ENCODE assay signal across 9 mouse cellular contexts in genomic region chr4:46665371-46665774, GRCm38 (mm10). TPM values are rescaled to one million over a fixed set of nuclear protein-coding genes. Genes with fewer than 3 reads are reported as not detected.
DNase-seq lines count a peak whose midpoint lies in the region; ATAC-seq and TF ChIP-seq lines count a peak whose summit lies in the region.
"Had no signal": no experiment of that assay in that cellular context is flagged by ENCODE, and none has a peak within 500 bp of the region (broad histone marks: within the 10 kb centered on the region; RNA-seq: fewer than 3 reads in every experiment).

No protein-coding gene starts in this region.

- H3K4me1 ChIP-seq in heart, embryonic 12.5 days (replicated peaks): peaks cover 37% of the 10 kb centered on the region
- H3K4me1 ChIP-seq in limb, embryonic 14.5 days (ENCODE audit: control insufficient read depth, insufficient read depth, low read length): peaks cover 9% of the 10 kb centered on the region

- peak overlapping the region; percentile 36 for H3K4me2 ChIP-seq in heart, embryonic 12.5 days
- peak overlapping the region; percentile 74; the same call in 1 of the 2 replicates for H3K4me2 ChIP-seq in limb, embryonic 14.5 days (replicated peaks; ENCODE audit: low read depth, low read length, severe bottlenecking)

- no peak for TF ChIP-seq POLR2A in limb, embryonic 14.5 days (IDR thresholded peaks at IDR 0.05; ENCODE audit: borderline replicate concordance, extremely low read depth, insufficient read depth, insufficient read length)

- intact Hi-C loops in heart, postnatal 36 days (cut with DNase I): no loop called here

- no peak for ATAC-seq in heart, embryonic 12.5 days (ENCODE audit: insufficient number of reproducible peaks, low FRiP score)
- no peak for ATAC-seq in limb, embryonic 14.5 days (ENCODE audit: low FRiP score, low read depth)

- WGBS in heart, embryonic 12.5 days: 5% methylated on average over 8 of the region's 8 CpGs
- 1% methylated on average over 5 of the region's 8 CpGs for WGBS in limb, embryonic 14.5 days

- H3K9ac ChIP-seq in heart, embryonic 12.5 days: no peak overlapping the region
- no peak overlapping the region for H3K9ac ChIP-seq in limb, embryonic 14.5 days (ENCODE audit: low read depth, low read length, severe bottlenecking)

- H3K4me3 ChIP-seq in heart, embryonic 12.5 days: no peak overlapping the region
- no peak overlapping the region for H3K4me3 ChIP-seq in limb, embryonic 14.5 days (replicated peaks; ENCODE audit: low read length)

- H3K36me3 ChIP-seq in heart, embryonic 12.5 days: no peaks in the 10 kb centered on the region
- H3K36me3 ChIP-seq in limb, embryonic 14.5 days (ENCODE audit: control insufficient read depth, insufficient read depth, low read length): no peaks in the 10 kb centered on the region
- H3K36me3 ChIP-seq: neural tube, embryonic 13.5 days had no signal

- DNase-seq in heart, postnatal 36 days: no peak
- DNase-seq in CD8-positive naive resting alpha-beta T cell, adult 2 months (ENCODE audit: low read depth in 2 of 2, low spot score in 2 of 2): peak; percentile 10 to 21
- DNase-seq in embryo, embryonic 9.5 days (ENCODE audit: extremely low spot score): peak; percentile 78
- peak; percentile 17 for DNase-seq in limb, embryonic 14.5 days (ENCODE audit: low spot score)
- peak; percentile 40 to 45 for DNase-seq in thymus, postnatal 36 days
- no peak for DNase-seq in gastrocnemius, postnatal 4 days (ENCODE audit: low spot score in 2 of 2)
- no peak for DNase-seq in kidney, postnatal 14 days

- no peak overlapping the region for H3K27ac ChIP-seq in heart, embryonic 12.5 days (ENCODE audit: poor library complexity, severe bottlenecking)
- no peak overlapping the region for H3K27ac ChIP-seq in limb, embryonic 14.5 days (replicated peaks; ENCODE audit: low read depth, low read length)

- 0 out of 2 replicates have a peak, but pooled peaks cover 5% of the 10 kb centered on the region for H3K27me3 ChIP-seq in heart, embryonic 12.5 days (replicated peaks)
- no peaks in the 10 kb centered on the region for H3K27me3 ChIP-seq in limb, embryonic 14.5 days (ENCODE audit: control insufficient read depth, insufficient read depth, low read length)
- H3K27me3 ChIP-seq: neural tube, embryonic 13.5 days had no signal

- H3K9me3 ChIP-seq in heart, embryonic 12.5 days (replicated peaks): no peaks in the 10 kb centered on the region
- H3K9me3 ChIP-seq in limb, embryonic 14.5 days (ENCODE audit: control insufficient read depth, low read length): no peaks in the 10 kb centered on the region
- H3K9me3 ChIP-seq: neural tube, embryonic 13.5 days had no signal

RNA-seq across cellular contexts. Expression of gene Tbc1d2, which starts 15.4 kb away (rescaled TPM):
- polyA plus RNA-seq in heart, embryonic 12.5 days (2016; fragmentation: Nextera tagmentation; extraction: Ambion mirVana): 0.42 and 0.51 TPM in 2 replicates
- 1 to 10 TPM; 1.6 to 1.9 TPM for total RNA-seq in heart, postnatal 36 days (2021)
- polyA plus RNA-seq in limb, embryonic 14.5 days (2012; rRNA removed): 2.1 and 2.3 TPM in 2 replicates
- 1.5 and 1.9 TPM in 2 replicates for polyA plus RNA-seq in limb, embryonic 14.5 days (2014; fragmentation: Nextera tagmentation; extraction: Ambion mirVana)
- total RNA-seq in gastrocnemius, postnatal 4 days (2021): 1 to 10 TPM; 1.6 to 1.8 TPM

Comparison
In these comparisons a context has a peak if more than half of its experiments do, and no peak if none do; other contexts are left out.
1. DNase-seq: peak in CD8-positive naive resting alpha-beta T cell, adult 2 months (2 of 2), embryo, embryonic 9.5 days (single experiment), limb, embryonic 14.5 days (single experiment) and thymus, postnatal 36 days (2 of 2); none in heart, postnatal 36 days (0 of 2), gastrocnemius, postnatal 4 days (0 of 2) and kidney, postnatal 14 days (single experiment).